Mouse (Mus musculus): ENCODE measurements around the gene Tmem63b. TPM values are rescaled to one million over a fixed set of nuclear protein-coding genes. Genes with fewer than 3 reads are reported as not detected.
"Not testable (repeated sequence)": the region's sequence is repeated elsewhere in the genome, so short reads cannot be mapped to it uniquely, and the experiment has no call there.

Tmem63b gene
- polyA plus RNA-seq, 2 experiments from 2014 or later = 3.8 to 4.8 TPM

- ATAC-seq = no peak
Observed at GRCm38 (mm10) chr17:45667986-45668385, 18.7 kb downstream of the Tmem63b start.

- ATAC-seq = no peak
Observed at GRCm38 (mm10) chr17:45667481-45667880, 19.2 kb downstream of the Tmem63b start.

- ATAC-seq = no peak
Observed at GRCm38 (mm10) chr17:45666091-45666490, 20.6 kb downstream of the Tmem63b start.

DNA sequence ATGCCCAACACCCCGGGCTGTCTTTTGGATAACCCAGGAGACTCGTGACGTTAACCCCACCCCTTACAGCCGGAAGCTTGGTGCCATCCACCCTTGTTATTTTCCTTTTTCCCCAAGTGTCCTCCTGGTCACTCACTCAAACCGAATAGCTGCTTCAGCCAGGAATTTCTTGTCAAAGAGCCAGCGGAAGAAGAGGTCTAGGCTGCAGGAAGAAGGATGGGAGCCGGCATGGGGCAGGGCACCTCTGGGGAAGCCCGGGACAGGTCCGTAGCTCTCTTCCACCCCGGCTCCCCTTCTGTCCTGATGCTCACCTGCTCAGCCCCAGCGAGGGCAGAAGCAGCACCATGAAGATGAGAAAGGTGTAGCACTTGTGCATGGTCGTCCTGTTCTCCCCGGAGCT, 22.1 kb downstream of the Tmem63b start:
- ATAC-seq = no peak

DNA sequence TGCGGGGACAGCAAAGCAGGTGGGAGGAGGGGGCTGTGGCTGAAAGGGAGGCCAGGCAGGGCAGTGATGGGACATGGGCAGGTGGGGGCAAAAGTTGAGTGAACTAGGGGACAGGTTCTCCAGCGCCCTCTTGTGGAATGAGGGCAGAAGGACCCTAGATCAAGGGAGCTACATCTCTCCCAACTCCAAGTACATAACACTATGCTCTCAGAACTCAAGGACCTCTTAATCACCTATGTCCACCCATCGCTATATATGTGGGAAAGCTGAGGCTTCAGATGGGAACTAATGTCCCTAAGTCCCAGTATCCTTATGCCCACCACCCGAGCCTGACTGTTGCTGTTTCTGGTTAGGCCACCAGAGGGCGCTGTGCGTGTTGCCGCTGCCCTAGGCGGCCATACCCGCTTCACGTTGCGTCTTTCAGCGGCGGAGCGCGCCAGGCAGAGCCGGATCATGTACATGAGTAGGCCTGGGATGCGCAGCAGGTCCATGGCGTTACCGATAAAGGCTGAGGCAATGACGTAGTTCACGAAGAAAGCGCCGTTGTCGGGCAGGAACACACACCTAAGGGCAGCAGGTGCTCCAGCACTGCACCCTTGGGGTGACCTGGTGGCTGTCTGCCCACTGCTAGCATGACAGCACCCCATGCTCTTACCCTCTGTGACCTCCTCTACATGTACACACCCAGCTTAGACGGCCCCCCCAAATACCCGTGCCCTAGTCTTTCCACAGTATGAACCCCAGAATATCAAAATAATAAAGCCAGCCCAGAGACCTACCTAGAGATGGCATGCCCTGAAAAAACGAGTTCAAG, 23.4 kb downstream of the Tmem63b start:
- ATAC-seq = peak; percentile 79

GRCm38 (mm10) chr17:45659225-45659624, 27.5 kb downstream of the Tmem63b start, which contains the start of gene Capn11:
Capn11 (minus strand) TSS chr17:45659325.
- no peak for ATAC-seq

GRCm38 (mm10) chr17:45655820-45656219, 30.9 kb downstream of the Tmem63b start:
- ATAC-seq = no peak

DNA sequence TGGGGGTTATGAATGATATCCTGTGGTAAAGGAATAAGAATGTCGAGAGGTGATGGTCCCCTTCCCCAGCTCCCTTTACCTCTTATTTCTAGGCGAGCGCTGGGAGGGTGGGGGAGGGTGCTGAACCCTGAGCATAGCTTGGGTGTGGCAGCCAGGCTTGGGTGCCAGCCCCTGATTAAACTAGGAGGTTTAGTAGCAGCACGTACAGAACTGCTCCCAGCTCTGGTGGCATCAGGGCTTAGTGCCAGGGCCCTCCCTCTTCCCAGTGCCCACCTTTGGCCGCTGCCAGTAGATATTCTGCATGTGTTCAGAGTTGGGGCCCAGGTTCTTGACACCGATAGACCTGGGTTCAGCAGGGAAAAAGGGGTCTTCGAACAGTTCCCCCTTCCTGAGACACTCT, 33.5 kb downstream of the Tmem63b start:
- no peak for ATAC-seq

GRCm38 (mm10) chr17:45644185-45644584, 42.5 kb downstream of the Tmem63b start:
- ATAC-seq = no peak

GRCm38 (mm10) chr17:45642701-45643100, 44.0 kb downstream of the Tmem63b start:
- peak; percentile 47 for ATAC-seq

GRCm38 (mm10) chr17:45641981-45642380, 44.7 kb downstream of the Tmem63b start:
- ATAC-seq = no peak

DNA sequence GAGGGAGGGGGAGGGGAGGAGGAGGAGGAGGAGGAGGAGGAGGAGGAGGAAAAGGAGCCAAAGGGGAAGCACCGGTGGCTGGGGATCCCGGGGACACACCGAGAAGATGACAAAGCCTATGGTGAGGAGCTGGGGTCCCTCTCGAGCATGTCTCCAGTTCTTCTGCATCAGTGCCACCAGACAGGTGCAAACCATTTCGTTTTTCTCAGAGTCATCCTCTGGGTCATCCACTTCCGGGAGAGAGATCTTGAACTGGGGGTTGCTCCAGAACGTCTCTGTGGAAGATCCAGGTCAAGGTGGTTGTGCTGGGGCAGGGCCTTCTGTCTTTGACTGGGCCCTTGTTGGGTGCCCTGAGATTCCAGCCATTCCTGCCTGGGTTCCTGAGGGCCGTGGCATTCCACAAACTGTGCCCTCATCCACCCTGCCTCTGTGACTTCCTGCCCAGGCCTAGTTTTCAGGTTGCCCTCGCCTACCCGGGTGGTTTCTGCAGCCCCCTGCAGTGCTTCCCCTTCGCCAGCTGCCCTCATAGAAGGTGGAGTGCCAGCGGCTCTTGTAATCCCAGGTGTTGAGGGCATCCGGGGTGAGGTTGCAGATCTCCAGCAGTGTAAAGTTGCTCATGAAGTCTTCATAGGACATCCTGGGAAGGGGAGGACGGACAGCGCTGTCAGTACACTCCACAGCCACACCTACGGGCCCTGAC, 48.0 kb downstream of the Tmem63b start:
- no peak for ATAC-seq

DNA sequence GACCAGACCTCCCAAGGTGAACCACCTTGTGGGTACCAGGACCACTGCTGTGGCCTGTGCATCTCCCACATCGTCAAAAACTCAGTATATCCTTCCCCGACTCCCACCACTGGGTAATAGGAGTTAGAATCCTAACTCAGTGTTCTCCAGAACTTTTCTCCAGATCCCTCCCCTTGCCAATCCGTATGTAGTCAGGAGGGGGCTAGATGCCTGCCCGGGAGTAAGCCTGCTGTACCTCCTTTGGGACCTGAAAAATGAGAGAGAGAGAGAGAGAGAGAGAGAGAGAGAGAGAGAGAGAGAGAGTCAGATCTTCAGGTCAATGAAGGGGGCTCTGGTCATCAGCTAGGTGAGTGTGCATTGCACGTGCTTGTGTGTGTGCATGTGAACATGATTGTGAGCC, 52.7 kb downstream of the Tmem63b start:
- ATAC-seq = no peak

GRCm38 (mm10) chr17:45631940-45632339, 54.8 kb downstream of the Tmem63b start:
- ATAC-seq = peak; percentile 76

DNA sequence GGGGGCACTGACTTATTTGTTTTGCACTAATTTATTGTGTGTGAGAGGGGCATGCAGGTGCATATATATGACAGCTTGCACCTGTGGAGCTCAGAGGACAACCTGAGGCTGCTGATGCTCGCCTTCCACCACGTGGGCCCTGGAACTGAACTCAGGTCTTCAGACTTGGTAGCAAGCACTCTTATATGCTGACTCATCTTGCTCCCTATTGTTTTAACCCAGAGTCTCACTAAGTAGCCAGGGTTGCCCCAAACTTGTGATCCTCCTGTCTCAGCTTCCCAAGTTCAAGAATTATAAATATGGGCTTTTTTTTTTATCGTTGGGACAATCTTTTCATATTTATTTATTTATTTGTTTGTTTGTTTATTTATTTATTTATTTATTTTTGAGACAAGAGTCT, 55.7 kb downstream of the Tmem63b start:
- no peak for ATAC-seq

- ATAC-seq = peak; percentile 27
Observed at GRCm38 (mm10) chr17:45629861-45630694, 56.6 kb downstream of the Tmem63b start.

- no peak for ATAC-seq
Observed at GRCm38 (mm10) chr17:45628885-45629855, 57.5 kb downstream of the Tmem63b start.

GRCm38 (mm10) chr17:45628160-45628559, 58.5 kb downstream of the Tmem63b start:
- no peak for ATAC-seq

DNA sequence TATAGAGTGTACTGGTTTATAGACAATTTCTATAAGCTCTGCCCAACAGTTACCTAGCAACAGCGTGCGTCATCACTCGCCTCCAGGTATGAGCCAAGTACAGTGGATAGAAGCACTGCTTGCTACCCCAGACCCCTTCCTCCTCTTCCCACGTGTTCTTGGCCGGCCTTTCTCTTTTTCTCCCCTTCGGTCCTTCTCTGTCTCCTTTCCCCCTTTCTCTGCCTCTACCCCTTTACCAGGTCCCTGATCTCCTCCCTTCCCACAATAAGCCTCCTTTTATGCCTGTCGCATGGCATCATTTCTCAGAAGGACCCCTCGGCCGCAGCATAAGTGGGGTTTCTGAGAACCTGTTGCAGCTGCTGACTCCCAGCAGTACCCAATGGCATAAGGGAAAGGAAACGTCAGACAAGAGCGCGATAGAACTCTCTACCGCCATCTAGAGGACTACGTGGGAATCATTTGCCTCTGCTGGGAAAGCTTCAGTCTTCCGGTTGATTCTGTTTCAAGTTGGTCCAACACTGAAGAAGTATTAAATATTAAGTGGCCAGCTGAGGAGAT, 60.0 kb downstream of the Tmem63b start:
- ATAC-seq = peak; percentile 93

DNA sequence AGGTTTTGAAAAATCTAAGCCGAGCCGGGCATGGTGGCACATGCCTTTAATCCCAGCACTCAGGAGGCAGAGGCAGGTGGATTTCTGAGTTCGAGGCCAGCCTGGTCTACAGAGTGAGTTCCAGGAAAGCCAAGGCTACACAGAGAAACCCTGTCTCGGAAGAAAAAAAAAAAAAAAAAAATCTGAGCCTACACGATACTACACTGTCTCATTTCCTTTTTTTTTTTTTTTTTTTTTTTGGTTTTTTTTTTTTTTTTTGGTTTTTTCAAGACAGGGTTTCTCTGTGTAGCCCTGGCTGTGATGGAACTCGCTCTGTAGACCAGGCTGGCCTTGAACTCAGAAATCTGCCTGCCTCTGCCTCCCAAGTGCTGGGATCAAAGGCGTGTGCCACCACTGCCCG, 63.3 kb downstream of the Tmem63b start:
- ATAC-seq = not testable (repeated sequence)
